Mouse (Mus musculus) liver, adult 2 months (tissue): Measurements from ENCODE around the gene Sytl5.

Source experiments
- CTCF ChIP-seq: fragments of 200-500 bp; IDR thresholded peaks from 2 replicates; pipeline ENCODE4 v1.5.1; 2011; ENCODE audit warnings: low read depth, low read length, control low read depth
- POLR2A ChIP-seq: fragments of 200-500 bp; IDR thresholded peaks from 2 replicates; pipeline ENCODE4 v1.6.1; 2011; ENCODE audit warnings: low read length, control low read depth; ENCODE audit not compliant: insufficient read depth; ENCODE audit errors: extremely low read depth

DNA sequence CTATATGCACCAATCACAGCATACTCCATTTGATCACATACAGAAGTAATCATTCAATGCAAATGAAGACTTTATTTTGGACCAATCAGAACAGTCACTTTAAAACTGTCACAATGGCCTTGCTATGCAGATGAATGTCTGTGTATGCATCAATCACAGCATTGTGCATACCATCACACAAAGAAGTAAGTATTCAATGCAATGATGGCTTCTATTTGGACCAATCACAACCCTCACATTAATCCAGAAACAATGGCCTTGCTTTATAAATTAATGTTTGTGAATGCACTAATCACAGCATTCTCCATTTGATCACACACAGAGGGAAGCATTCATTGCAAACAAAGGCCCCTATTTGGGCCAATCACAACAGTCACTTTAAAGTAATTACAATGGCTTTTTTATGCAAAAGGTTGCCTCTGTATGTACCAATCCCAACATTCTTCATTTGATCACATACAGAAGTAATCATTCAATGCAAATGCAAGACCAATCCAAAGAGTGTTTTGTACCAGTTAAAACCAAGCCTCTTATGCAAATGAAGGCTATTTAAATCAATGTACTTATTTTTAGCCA lies 98.8 kb downstream of the Sytl5 start:
- TF ChIP-seq POLR2A (no peak), CTCF (no peak)
